Mouse (Mus musculus) megakaryocyte, adult 5-6 weeks (primary cell): ENCODE results near the gene Gm14862. TPM values are rescaled to one million over a fixed set of nuclear protein-coding genes. Genes with fewer than 3 reads are reported as not detected.

ENCODE experiments used
- ATAC-seq: 2 replicates; pipeline ENCODE4 v1.8.0; 2016; ENCODE audit warnings: mild to moderate bottlenecking, inconsistent platforms; ENCODE audit not compliant: poor library complexity, severe bottlenecking
- total RNA-seq, 2 experiments: library from RNA; stranded (forward) in 1 of 2; stranded (reverse) in 1 of 2; fragments of 153-499, 151-499 nt in 1 of 2; fragments of 221-1000, 200-1000 nt in 1 of 2; gene quantifications; 2 replicates each; pipeline versions ENCODE4 v1.2.3 to v1.2.4; 2015 to 2017

Gene Gm14862
- total RNA-seq, 2 experiments from 2014 or later: not detected

DNA sequence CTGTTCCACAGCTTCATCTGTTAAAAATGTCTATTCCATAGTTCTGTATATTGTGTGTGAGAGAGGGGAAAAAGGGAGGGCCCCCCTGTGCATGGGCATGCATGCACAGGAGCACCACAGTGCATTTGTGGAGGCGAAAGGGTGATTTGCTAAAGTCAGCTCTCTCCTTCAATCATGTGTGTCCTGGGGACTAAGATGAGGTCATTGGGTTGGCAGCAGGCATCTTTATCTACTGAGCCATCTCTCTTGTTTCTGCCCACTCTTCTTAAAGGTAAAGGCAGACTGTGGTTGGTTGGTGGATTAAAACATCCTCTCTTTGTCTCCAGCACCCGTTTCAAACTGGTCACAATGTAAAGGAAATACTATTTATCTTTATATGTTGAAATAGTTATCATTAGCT lies 29.6 kb downstream of the Gm14862 start:
- ATAC-seq: no peak

- ATAC-seq: no peak
Observed at GRCm38 (mm10) chrX:9222412-9223221, 34.1 kb downstream of the Gm14862 start.

DNA sequence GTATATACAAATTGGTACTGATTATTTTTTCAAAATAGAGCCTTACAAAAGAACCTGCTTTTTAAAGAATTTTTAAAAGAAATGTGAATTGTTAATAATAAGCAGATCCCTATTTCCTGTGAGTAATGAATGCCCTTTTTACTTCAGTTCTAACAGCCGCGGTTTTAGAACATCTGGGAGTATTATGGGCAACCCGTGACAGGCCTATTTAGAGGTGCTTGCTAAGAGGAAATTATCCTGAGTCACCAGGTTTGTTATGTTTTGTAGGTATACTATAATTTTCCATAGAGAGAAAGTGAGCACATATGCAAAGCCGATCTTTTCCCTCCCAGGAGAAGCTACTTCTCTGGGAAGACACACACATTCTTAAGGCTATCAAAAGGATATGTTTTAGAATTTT lies 35.0 kb downstream of the Gm14862 start:
- no peak for ATAC-seq

GRCm38 (mm10) chrX:9221206-9221605 lies 35.5 kb downstream of the Gm14862 start:
- peak; percentile 62; the same call in 1 of the 2 replicates for ATAC-seq

GRCm38 (mm10) chrX:9219570-9219969 lies 37.1 kb downstream of the Gm14862 start:
- peak; percentile 70 for ATAC-seq

DNA sequence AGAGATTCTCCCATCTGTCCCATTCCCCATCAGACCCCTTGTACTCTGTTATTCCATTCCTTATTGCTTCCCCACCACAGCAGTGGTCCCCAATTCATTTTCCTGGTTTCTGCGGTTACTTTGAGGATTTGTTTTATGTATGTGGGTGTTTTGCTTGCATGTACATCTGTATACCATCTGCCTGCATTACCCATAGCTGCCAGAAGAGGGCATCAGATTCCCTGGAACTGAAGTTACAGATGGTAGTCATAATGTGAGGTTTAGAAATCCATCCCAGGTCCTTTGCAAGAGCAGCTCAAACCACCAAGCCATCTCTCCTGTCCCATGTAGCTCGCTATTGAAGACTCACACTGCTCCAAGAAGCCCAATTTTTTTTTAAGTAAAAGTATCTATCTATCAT lies 40.5 kb downstream of the Gm14862 start:
- ATAC-seq: no peak

GRCm38 (mm10) chrX:9205121-9205520 lies 51.6 kb downstream of the Gm14862 start:
- ATAC-seq: no peak

DNA sequence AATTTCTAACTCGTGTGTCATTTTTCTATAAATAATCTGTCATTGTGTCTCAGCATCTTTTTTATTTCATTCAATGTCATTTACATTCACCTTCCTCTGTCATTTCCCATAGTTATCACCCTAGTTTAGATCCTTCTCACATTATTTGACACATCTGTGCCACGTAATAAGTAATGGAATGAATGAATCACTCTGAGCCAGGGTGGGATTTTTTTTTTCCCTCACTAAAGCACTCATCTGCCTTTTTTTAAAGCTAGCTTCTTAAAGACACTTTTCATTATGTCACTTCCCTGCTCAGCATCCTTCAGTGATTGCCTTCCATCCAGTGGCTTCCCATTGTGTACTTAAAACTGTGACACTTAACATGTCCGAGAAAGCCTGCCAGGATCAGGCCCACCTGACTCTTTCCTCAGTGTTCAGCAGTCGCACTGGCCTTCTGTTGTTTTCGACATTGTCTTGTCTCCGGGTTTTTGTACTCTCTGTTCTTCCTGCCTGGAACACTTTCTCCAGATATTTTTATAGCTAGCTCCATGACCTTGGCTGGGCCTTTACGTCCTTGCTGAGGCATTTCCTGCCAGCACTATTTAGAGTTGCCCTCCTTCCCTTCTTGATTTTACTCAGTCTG lies 53.8 kb downstream of the Gm14862 start:
- ATAC-seq: no peak

DNA sequence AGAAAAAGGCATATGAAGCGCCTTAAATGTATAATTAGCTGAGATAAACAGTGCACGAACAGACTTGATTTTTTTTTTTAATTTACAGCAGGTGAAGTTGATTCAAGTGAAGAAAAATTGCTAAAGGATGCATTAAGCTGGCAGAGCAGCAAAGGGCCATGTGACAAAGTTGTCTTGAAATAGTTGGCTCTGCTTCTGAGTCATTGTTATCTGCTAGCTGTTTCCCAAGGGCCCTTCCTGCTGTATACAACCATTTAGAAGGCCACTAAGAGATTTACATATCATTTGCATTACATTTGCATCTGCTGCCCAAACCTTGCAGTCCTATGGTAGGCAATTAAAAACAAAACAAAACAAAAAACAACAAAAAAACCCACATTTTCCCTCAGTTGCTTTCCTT lies 54.7 kb downstream of the Gm14862 start:
- no peak for ATAC-seq

Other genes starting within 250 kb of the Gm14862 start
- gene Fthl17e, start 223.4 kb downstream of the Gm14862 start, total RNA-seq (2015): not detected in 2 replicates
- gene Fthl17e, start 223.4 kb downstream of the Gm14862 start, total RNA-seq (2017): not detected in 2 replicates
- gene Fthl17f, start 193.9 kb downstream of the Gm14862 start, total RNA-seq (2015): not detected in 2 replicates
- gene Fthl17f, start 193.9 kb downstream of the Gm14862 start, total RNA-seq (2017): not detected in 2 replicates
- gene 4930402K13Rik, start 152.3 kb downstream of the Gm14862 start, total RNA-seq (2015): not detected in 2 replicates
- gene 4930402K13Rik, start 152.3 kb downstream of the Gm14862 start, total RNA-seq (2017): not detected in 2 replicates
- gene Lancl3, start 57.0 kb downstream of the Gm14862 start, total RNA-seq (2015): not detected in 2 replicates
- 0.16 TPM in 1 of 2 replicates, not detected in the other for gene Lancl3, start 57.0 kb downstream of the Gm14862 start, total RNA-seq (2017)
- gene Xk, start 15.9 kb upstream of the Gm14862 start, total RNA-seq (2015): 5.8 and 6.2 TPM in 2 replicates
- 2.4 and 4.2 TPM in 2 replicates for gene Xk, start 15.9 kb upstream of the Gm14862 start, total RNA-seq (2017)
- gene H2al1m, start 26.9 kb upstream of the Gm14862 start, total RNA-seq (2015): not detected in 2 replicates
- gene H2al1m, start 26.9 kb upstream of the Gm14862 start, total RNA-seq (2017): not detected in 2 replicates
- gene H2al1k, start 93.7 kb upstream of the Gm14862 start, total RNA-seq (2015): not detected in 2 replicates
- not detected in 2 replicates for gene H2al1k, start 93.7 kb upstream of the Gm14862 start, total RNA-seq (2017)
- 890 and 891 TPM in 2 replicates for gene Cybb, start 230.9 kb upstream of the Gm14862 start, total RNA-seq (2015)
- 1,069 and 1,126 TPM in 2 replicates for gene Cybb, start 230.9 kb upstream of the Gm14862 start, total RNA-seq (2017)